Mouse (Mus musculus): ENCODE measurements around the gene Mlec. TPM values are rescaled to one million over a fixed set of nuclear protein-coding genes. Genes with fewer than 3 reads are reported as not detected.
A peak's percentile ranks its signal among the peaks of the same experiment; 100 is the strongest.
"Not testable (repeated sequence)": the region's sequence is repeated elsewhere in the genome, so short reads cannot be mapped to it uniquely, and the experiment has no call there.

Mlec gene
- total RNA-seq, 2 experiments from 2014 or later: 173 to 221 TPM

- DNase-seq (ENCODE audit: low spot score in 2 of 2): peak in 1 of 2 experiments; percentile 46
These were observed 23.4 kb upstream of the Mlec start for GRCm38 (mm10) chr5:115181248-115181940.

GRCm38 (mm10) chr5:115179596-115179995 is 21.6 kb upstream of the Mlec start:
- no peak for DNase-seq (ENCODE audit: low spot score in 2 of 2)

GRCm38 (mm10) chr5:115177866-115178265 is 19.9 kb upstream of the Mlec start:
- DNase-seq (ENCODE audit: low spot score in 2 of 2): no peak

GRCm38 (mm10) chr5:115174554-115174953 is 16.6 kb upstream of the Mlec start:
- no peak for DNase-seq (ENCODE audit: low spot score in 2 of 2)

GRCm38 (mm10) chr5:115170150-115170549 is 12.2 kb upstream of the Mlec start:
- DNase-seq (ENCODE audit: low spot score in 2 of 2): no peak

- DNase-seq (ENCODE audit: low spot score in 2 of 2): no peak
These were observed 10.8 kb upstream of the Mlec start for GRCm38 (mm10) chr5:115168641-115169415.

- no peak for DNase-seq (ENCODE audit: low spot score in 2 of 2)
These were observed 9.4 kb upstream of the Mlec start for GRCm38 (mm10) chr5:115167396-115167795.

GRCm38 (mm10) chr5:115166815-115167194 is 8.8 kb upstream of the Mlec start:
- no peak for DNase-seq (ENCODE audit: low spot score in 2 of 2)

- DNase-seq (ENCODE audit: low spot score in 2 of 2): no peak
These were observed 8.2 kb upstream of the Mlec start for GRCm38 (mm10) chr5:115165895-115166814.

- no peak for DNase-seq (ENCODE audit: low spot score in 2 of 2)
These were observed 7.4 kb upstream of the Mlec start for GRCm38 (mm10) chr5:115165351-115165750.

- not testable (repeated sequence) for DNase-seq (ENCODE audit: low spot score in 2 of 2)
These were observed 6.5 kb upstream of the Mlec start for GRCm38 (mm10) chr5:115164446-115164845.

- DNase-seq (ENCODE audit: low spot score in 2 of 2): peak in 1 of 2 experiments; percentile 67
These were observed 5.6 kb upstream of the Mlec start for GRCm38 (mm10) chr5:115163563-115163962.

- not testable (repeated sequence) for DNase-seq (ENCODE audit: low spot score in 2 of 2)
These were observed 3.9 kb upstream of the Mlec start for GRCm38 (mm10) chr5:115161940-115162279.

- peak in 1 of 2 experiments; percentile 42 for DNase-seq (ENCODE audit: low spot score in 2 of 2)
These were observed 3.3 kb upstream of the Mlec start for GRCm38 (mm10) chr5:115161064-115161939.

- no peak for DNase-seq (ENCODE audit: low spot score in 2 of 2)
These were observed 2.7 kb upstream of the Mlec start for GRCm38 (mm10) chr5:115160655-115161054.

- no peak for DNase-seq (ENCODE audit: low spot score in 2 of 2)
These were observed 1.2 kb upstream of the Mlec start for GRCm38 (mm10) chr5:115159165-115159564.

GRCm38 (mm10) chr5:115156933-115157589 is 918 bp downstream of the Mlec start:
- DNase-seq (ENCODE audit: low spot score in 2 of 2): peak in 1 of 2 experiments; percentile 35

- DNase-seq (ENCODE audit: low spot score in 2 of 2): no peak
These were observed 1.6 kb downstream of the Mlec start for GRCm38 (mm10) chr5:115156401-115156800.

- DNase-seq (ENCODE audit: low spot score in 2 of 2): no peak
These were observed 2.1 kb downstream of the Mlec start for GRCm38 (mm10) chr5:115155831-115156230.

GRCm38 (mm10) chr5:115155156-115155631 is 2.8 kb downstream of the Mlec start:
- no peak for DNase-seq (ENCODE audit: low spot score in 2 of 2)

Measured in adrenal gland, adult 18-20 months (tissue).